Mouse (Mus musculus): ENCODE measurements at regions not wholly inside any gene's neighbourhood (a gene's known extent, or its start where the extent isn't known, plus 50 kb on each side); places are given as distances from the start of the nearest gene placed in this dataset.

DNA sequence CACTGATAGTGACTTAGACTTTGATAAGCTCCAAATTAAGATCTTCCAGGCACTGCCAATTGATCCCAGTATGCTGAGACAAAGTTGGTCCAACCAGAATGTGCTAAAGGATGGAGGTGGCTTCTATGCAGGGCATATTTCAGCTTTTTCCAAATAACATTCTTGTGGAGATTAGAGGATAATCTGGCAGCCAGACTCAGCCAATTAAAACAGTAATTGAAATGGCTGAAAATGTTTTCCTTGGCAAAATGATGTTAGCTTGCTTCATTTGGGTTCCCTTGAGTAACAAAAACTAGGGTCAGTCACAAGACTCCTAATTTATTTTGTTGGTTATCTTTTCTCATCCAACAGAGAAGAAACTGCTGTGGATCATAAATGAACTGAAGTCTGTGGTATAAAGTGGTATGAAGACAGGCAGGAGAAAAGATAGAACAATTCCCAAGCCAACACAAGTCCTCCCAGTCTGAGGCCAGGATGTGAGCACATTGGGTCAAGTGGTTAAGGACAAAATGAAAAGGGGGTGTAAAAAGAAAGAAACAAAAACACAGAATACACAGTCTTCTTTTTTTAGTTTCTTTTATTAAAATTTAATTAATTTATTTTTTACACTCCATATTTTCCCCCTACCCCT lies 161.4 kb upstream of the Ccn2 start:
- TF ChIP-seq MYOG (IDR thresholded peaks at IDR 0.05; ENCODE audit: control insufficient read depth in 1 of 3, insufficient read depth in 1 of 3, insufficient read length in 2 of 3, low read depth in 2 of 3) (no peak), POLR2A (IDR thresholded peaks at IDR 0.05; ENCODE audit: insufficient read length, low read depth) (no peak), POLR2AphosphoS2 (IDR thresholded peaks at IDR 0.05; ENCODE audit: insufficient read length, low read depth) (no peak), USF1 (IDR thresholded peaks at IDR 0.05; ENCODE audit: low read depth) (no peak), MYOD1 (IDR thresholded peaks at IDR 0.05; ENCODE audit: control insufficient read depth in 1 of 3, insufficient read length in 2 of 3, low read depth in 2 of 3) (no peak), TCF12 (IDR thresholded peaks at IDR 0.05; ENCODE audit: insufficient read depth, poor library complexity, severe bottlenecking) (no peak), MAX (IDR thresholded peaks at IDR 0.05; ENCODE audit: low read depth) (no peak), E2F4 (IDR thresholded peaks at IDR 0.05; ENCODE audit: insufficient read depth) (no peak)
